Comparison of ENCODE assay signal across 20 mouse cellular contexts in the genomic region with DNA sequence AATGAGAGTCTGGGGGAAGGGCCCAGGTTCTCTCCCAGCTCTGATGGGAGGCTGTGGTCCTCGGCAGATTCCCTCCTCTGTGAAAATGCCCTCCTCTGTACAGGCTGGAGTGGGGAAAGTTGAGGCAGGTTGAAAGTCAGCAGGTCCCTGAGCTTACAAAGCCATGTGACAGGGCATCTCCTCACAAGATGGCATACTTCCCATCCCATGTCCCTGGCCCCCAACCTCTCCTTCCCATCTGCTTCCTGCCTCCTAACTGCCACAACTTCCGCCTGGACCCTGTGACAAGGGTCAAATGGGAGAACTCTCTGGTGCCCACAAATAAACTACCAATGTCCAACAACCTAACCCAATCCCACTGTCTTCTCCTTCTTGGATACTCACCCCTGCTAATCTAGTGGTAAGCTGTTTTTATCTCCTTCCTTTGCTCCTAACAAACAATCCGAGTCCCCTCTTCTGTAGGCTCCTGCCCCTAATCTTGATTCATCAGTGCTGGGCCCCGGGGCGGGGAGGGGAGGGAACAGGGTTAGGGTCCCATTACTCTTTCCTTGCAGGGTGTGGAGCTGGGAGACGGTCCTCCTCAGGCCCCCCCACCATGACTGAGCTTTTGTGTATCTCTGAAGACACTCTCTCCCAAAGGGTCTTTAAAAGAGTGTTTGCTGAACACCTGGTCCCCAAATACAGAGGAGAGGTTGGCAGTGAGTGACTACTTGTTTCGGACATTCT. TPM values are rescaled to one million over a fixed set of nuclear protein-coding genes. Genes with fewer than 3 reads are reported as not detected.
A peak's percentile ranks its signal among the peaks of the same experiment; 100 is the strongest.
DNase-seq lines count a peak whose midpoint lies in the region; ATAC-seq lines count a peak whose summit lies in the region.
"Had no signal": no experiment of that assay in that cellular context is flagged by ENCODE, and none has a peak within 500 bp of the region (broad histone marks: within the 10 kb centered on the region; RNA-seq: fewer than 3 reads in every experiment).

No protein-coding gene starts in this region.

- WGBS in midbrain, embryonic 10.5 days: 62% methylated on average over 7 of the region's 7 CpGs
- 66% methylated on average over 7 of the region's 7 CpGs for WGBS in midbrain, embryonic 15.5 days
- WGBS in hindbrain, embryonic 10.5 days: 67% methylated on average over 7 of the region's 7 CpGs

- no peak overlapping the region for H3K9ac ChIP-seq in midbrain, embryonic 15.5 days
- H3K9ac ChIP-seq: embryonic facial prominence, embryonic 12.5 days; forebrain, postnatal 0 days; heart, embryonic 15.5 days; intestine, embryonic 15.5 days had no signal

- ATAC-seq in midbrain, embryonic 15.5 days (replicated peaks): no peak
- ATAC-seq: intestine, embryonic 15.5 days had no signal

- H3K4me3 ChIP-seq in midbrain, embryonic 10.5 days: peak overlapping the region; percentile 49; the same call in 1 of the 2 replicates
- no peak overlapping the region for H3K4me3 ChIP-seq in midbrain, embryonic 15.5 days
- H3K4me3 ChIP-seq in hindbrain, embryonic 10.5 days: no peak overlapping the region
- H3K4me3 ChIP-seq: heart, adult 2 months had no signal

- no peaks in the 10 kb centered on the region for H3K9me3 ChIP-seq in midbrain, embryonic 10.5 days (replicated peaks)
- H3K9me3 ChIP-seq in midbrain, embryonic 15.5 days: no peaks in the 10 kb centered on the region
- no peaks in the 10 kb centered on the region for H3K9me3 ChIP-seq in hindbrain, embryonic 10.5 days
- H3K9me3 ChIP-seq: embryonic facial prominence, embryonic 12.5 days; forebrain, embryonic 12.5 days; heart, embryonic 15.5 days; intestine, embryonic 15.5 days had no signal

- peaks cover 34% of the 10 kb centered on the region for H3K4me1 ChIP-seq in midbrain, embryonic 10.5 days
- H3K4me1 ChIP-seq in midbrain, embryonic 15.5 days: peaks cover 25% of the 10 kb centered on the region
- peaks cover 42% of the 10 kb centered on the region for H3K4me1 ChIP-seq in hindbrain, embryonic 10.5 days (replicated peaks)

- peak; percentile 81 for DNase-seq in cerebellum, adult 11-12 months
- no peak for DNase-seq in cerebellum, adult 8-10 months
- no peak for DNase-seq in midbrain, embryonic 10.5 days (ENCODE audit: low spot score)
- peak; percentile 66 to 72 for DNase-seq in cerebellum, postnatal 25 days
- DNase-seq in kidney, postnatal 14 days: no peak
- no peak for DNase-seq in hindbrain, embryonic 10.5 days (ENCODE audit: low spot score)
- DNase-seq: adrenal gland, postnatal 10 days; gastrocnemius, postnatal 14 days; heart, adult 2 months; heart, postnatal 14 days had no signal

- H3K27me3 ChIP-seq in midbrain, embryonic 10.5 days (ENCODE audit: low read depth, poor library complexity, severe bottlenecking): peaks cover 100% of the 10 kb centered on the region
- peaks cover 89% of the 10 kb centered on the region for H3K27me3 ChIP-seq in midbrain, embryonic 15.5 days (replicated peaks)
- H3K27me3 ChIP-seq in hindbrain, embryonic 10.5 days (ENCODE audit: insufficient read depth, poor library complexity, severe bottlenecking): peaks cover 100% of the 10 kb centered on the region

- H3K4me2 ChIP-seq in midbrain, embryonic 15.5 days: no peak overlapping the region

- H3K27ac ChIP-seq in midbrain, embryonic 10.5 days (replicated peaks): no peak overlapping the region
- H3K27ac ChIP-seq in midbrain, embryonic 15.5 days: no peak overlapping the region
- no peak overlapping the region for H3K27ac ChIP-seq in hindbrain, embryonic 10.5 days
- H3K27ac ChIP-seq: embryonic facial prominence, embryonic 12.5 days; forebrain, embryonic 12.5 days; heart, adult 2 months; heart, embryonic 15.5 days; hindbrain, embryonic 14.5 days; intestine, embryonic 15.5 days had no signal

- H3K36me3 ChIP-seq in midbrain, embryonic 10.5 days: peaks cover 16% of the 10 kb centered on the region
- 0 out of 2 replicates have a peak, but pooled peaks cover 5% of the 10 kb centered on the region for H3K36me3 ChIP-seq in midbrain, embryonic 15.5 days (replicated peaks)
- peaks cover 14% of the 10 kb centered on the region for H3K36me3 ChIP-seq in hindbrain, embryonic 10.5 days
- H3K36me3 ChIP-seq: heart, embryonic 15.5 days; intestine, embryonic 15.5 days had no signal

RNA-seq across cellular contexts. Expression of a gene that starts 2.7 kb away (rescaled TPM):
- polyA plus RNA-seq in midbrain, embryonic 10.5 days (2016; fragmentation: Nextera tagmentation; extraction: Ambion mirVana): 0.02 and 0.06 TPM in 2 replicates
- polyA plus RNA-seq in midbrain, embryonic 15.5 days (2015; fragmentation: Nextera tagmentation; extraction: Ambion mirVana): 0.21 and 0.26 TPM in 2 replicates
- 0.14 and 0.18 TPM in 2 replicates for polyA plus RNA-seq in hindbrain, embryonic 10.5 days (2016; fragmentation: Nextera tagmentation; extraction: Ambion mirVana)
- polyA plus RNA-seq: C2C12; forebrain, embryonic 12.5 days; gonadal fat pad, adult 2 months had no signal

RNA-seq across cellular contexts. Expression of a gene that starts 12.6 kb away (rescaled TPM):
- polyA plus RNA-seq in midbrain, embryonic 10.5 days (2016; fragmentation: Nextera tagmentation; extraction: Ambion mirVana): 16.7 and 19.8 TPM in 2 replicates
- polyA plus RNA-seq in midbrain, embryonic 15.5 days (2015; fragmentation: Nextera tagmentation; extraction: Ambion mirVana): 21.5 and 22.1 TPM in 2 replicates
- 17.7 TPM in 2 replicates for polyA plus RNA-seq in hindbrain, embryonic 10.5 days (2016; fragmentation: Nextera tagmentation; extraction: Ambion mirVana)

RNA-seq across cellular contexts. Expression of a gene that starts 33.2 kb away (rescaled TPM):
- polyA plus RNA-seq in midbrain, embryonic 10.5 days (2016; fragmentation: Nextera tagmentation; extraction: Ambion mirVana): 0.22 and 0.37 TPM in 2 replicates
- 0.96 and 1.0 TPM in 2 replicates for polyA plus RNA-seq in midbrain, embryonic 15.5 days (2015; fragmentation: Nextera tagmentation; extraction: Ambion mirVana)
- polyA plus RNA-seq in hindbrain, embryonic 10.5 days (2016; fragmentation: Nextera tagmentation; extraction: Ambion mirVana): 0.27 and 0.47 TPM in 2 replicates

RNA-seq across cellular contexts. Expression of a gene that starts 42.7 kb away (rescaled TPM):
- not detected in 2 replicates for polyA plus RNA-seq in midbrain, embryonic 10.5 days (2016; fragmentation: Nextera tagmentation; extraction: Ambion mirVana)
- polyA plus RNA-seq in midbrain, embryonic 15.5 days (2015; fragmentation: Nextera tagmentation; extraction: Ambion mirVana): 0.17 TPM in 1 of 2 replicates, not detected in the other
- not detected in 2 replicates for polyA plus RNA-seq in hindbrain, embryonic 10.5 days (2016; fragmentation: Nextera tagmentation; extraction: Ambion mirVana)
- polyA plus RNA-seq: C2C12; forebrain, embryonic 12.5 days; gonadal fat pad, adult 2 months; heart, adult 2 months; heart, embryonic 11.5 days; heart, embryonic 15.5 days; intestine, embryonic 15.5 days had no signal

RNA-seq across cellular contexts. Expression of a gene that starts 57.5 kb away (rescaled TPM):
- polyA plus RNA-seq in midbrain, embryonic 10.5 days (2016; fragmentation: Nextera tagmentation; extraction: Ambion mirVana): not detected in 2 replicates
- polyA plus RNA-seq in midbrain, embryonic 15.5 days (2015; fragmentation: Nextera tagmentation; extraction: Ambion mirVana): 0.09 and 0.18 TPM in 2 replicates
- 0.10 TPM in 1 of 2 replicates, not detected in the other for polyA plus RNA-seq in hindbrain, embryonic 10.5 days (2016; fragmentation: Nextera tagmentation; extraction: Ambion mirVana)
- polyA plus RNA-seq: forebrain, embryonic 12.5 days; gonadal fat pad, adult 2 months; intestine, embryonic 15.5 days had no signal

Comparison
In these comparisons a context has a peak if more than half of its experiments do, and no peak if none do; other contexts are left out.
1. DNase-seq: peak in cerebellum, adult 11-12 months (single experiment) and cerebellum, postnatal 25 days (2 of 2); none in cerebellum, adult 8-10 months (single experiment), midbrain, embryonic 10.5 days (single experiment), kidney, postnatal 14 days (single experiment) and hindbrain, embryonic 10.5 days (single experiment).